Mouse (Mus musculus) G1E (cell line): ENCODE data around the gene Pik3cd.

Experiments used
- CTCF ChIP-seq: IDR thresholded peaks from 2 replicates; pipeline ENCODE4 v1.5.1; 2012; ENCODE audit warnings: low read depth, low read length, inconsistent platforms, mixed read lengths
- GATA1 ChIP-seq: IDR thresholded peaks from 2 replicates; pipeline ENCODE4 v1.6.1; 2012; ENCODE audit warnings: borderline replicate concordance, low read length, inconsistent platforms, mixed read lengths
- GATA2 ChIP-seq: IDR thresholded peaks from 2 replicates; pipeline ENCODE4 v1.6.1; 2012; ENCODE audit warnings: low read depth, low read length, inconsistent platforms, borderline replicate concordance
- POLR2AphosphoS5 ChIP-seq: IDR thresholded peaks from 2 replicates; pipeline ENCODE4 v1.6.1; 2012; ENCODE audit warnings: low read depth, low read length, inconsistent platforms; ENCODE audit not compliant: insufficient replicate concordance
- TAL1 ChIP-seq: conservative IDR thresholded peaks from 2 replicates; pipeline ENCODE4 v1.6.1; 2012; ENCODE audit warnings: low read depth, low read length, inconsistent platforms, mixed read lengths

DNA sequence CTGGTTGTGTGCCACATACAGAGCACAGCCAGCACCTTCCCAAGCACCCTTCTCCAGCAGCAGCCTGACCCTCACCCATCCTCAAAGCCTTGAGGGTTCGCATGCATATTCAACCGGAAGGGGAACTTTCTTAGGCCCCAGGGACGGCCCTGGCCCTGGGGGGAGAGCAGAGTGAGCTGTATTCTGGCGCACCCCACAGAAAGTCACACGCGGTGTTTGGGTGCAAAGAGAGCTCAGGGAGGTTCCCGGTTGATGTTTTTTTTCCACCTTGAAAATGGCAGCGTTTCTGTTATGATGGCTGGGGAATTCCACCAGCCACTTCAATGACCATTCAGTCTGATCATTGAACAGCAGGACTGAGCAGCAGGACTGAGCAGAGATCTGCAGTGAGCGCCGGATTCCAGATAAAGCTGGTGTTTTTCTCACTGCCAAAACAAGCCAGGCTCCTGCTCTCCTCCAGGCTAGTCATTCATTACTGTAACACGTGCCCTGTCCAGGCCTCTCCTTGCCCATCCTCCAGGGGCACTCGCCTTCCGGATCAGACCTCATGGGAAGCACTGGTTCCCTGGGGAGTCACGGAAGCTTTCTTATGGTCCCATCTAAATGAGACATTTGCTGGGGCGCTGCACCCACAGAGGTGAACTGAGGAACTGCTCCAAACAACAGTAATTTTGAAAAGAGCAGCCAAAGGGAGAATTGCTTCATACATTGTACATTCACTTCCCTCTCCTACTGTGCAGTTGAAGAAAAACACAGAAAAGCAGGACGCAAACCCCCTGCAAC, 6.0 kb downstream of the Pik3cd start:
- no peak for TF ChIP-seq CTCF
- no peak for TF ChIP-seq GATA2
- TF ChIP-seq TAL1: no peak
- no peak for TF ChIP-seq POLR2AphosphoS5
- TF ChIP-seq GATA1: no peak
